Mouse (Mus musculus) kidney, adult 2 months (tissue): ENCODE data around the gene Gpr137.

Experiments used
- CTCF ChIP-seq: fragments of 200-500 bp; conservative IDR thresholded peaks from 2 replicates; pipeline ENCODE4 v1.5.1; 2011; ENCODE audit warnings: low read depth, mild to moderate bottlenecking, control low read depth, low read length, moderate library complexity, mixed read lengths; ENCODE audit not compliant: insufficient read depth, insufficient read length
- POLR2A ChIP-seq: fragments of 200-500 bp; IDR thresholded peaks from one replicate; pipeline ENCODE4 v1.6.1; 2011; ENCODE audit warnings: low read depth, low read length, control low read depth

DNA sequence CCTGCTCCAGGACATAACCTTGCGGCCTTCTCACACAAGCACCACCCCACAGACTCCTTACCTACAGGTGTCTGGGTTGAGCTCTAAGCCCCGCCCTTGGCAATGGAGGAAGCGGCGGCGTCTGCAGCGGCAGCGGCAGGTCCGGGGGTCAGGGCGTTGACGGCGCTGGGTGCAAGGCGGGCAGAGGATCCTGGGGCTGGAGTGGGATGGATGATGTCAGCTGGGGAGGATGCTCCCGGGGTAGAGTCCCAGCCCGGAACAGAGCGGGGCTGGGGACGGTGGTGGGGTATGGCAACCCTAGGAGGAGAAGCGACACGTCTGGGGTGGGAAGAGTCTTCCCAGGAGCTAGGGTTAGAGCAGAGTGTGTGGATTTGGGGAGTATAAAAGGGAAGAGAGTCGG, 43.0 kb upstream of the Gpr137 start:
- TF ChIP-seq CTCF (no peak), POLR2A (no peak)
